Mouse (Mus musculus) stomach, embryonic 15.5 days (tissue): ENCODE results near the gene Nf2. TPM values are rescaled to one million over a fixed set of nuclear protein-coding genes. Genes with fewer than 3 reads are reported as not detected.

Experiments
- ATAC-seq: fragments of 200-750 bp; cut with Nextera tagmentation; 2 replicates; pipeline ENCODE4 v1.8.0; 2017; ENCODE audit warnings: low read depth, moderate number of reproducible peaks, moderate TSS enrichment; ENCODE audit not compliant: insufficient read depth, low FRiP score
- H3K27ac ChIP-seq: fragments of 300-500 bp; sonication (generic); 2 replicates; pipeline ENCODE4 v1.5.1; 2015; ENCODE audit warnings: mild to moderate bottlenecking, inconsistent platforms
- H3K27me3 ChIP-seq: fragments of 300-500 bp; sonication (generic); replicated peaks from 2 replicates; pipeline ENCODE4 v1.6.1; 2015; ENCODE audit warnings: inconsistent platforms
- H3K36me3 ChIP-seq: fragments of 300-500 bp; sonication (generic); 2 replicates; pipeline ENCODE4 v1.6.1; 2015; ENCODE audit warnings: inconsistent platforms
- H3K4me1 ChIP-seq: fragments of 300-500 bp; sonication (generic); 2 replicates; pipeline ENCODE4 v1.6.1; 2015; ENCODE audit warnings: inconsistent platforms
- H3K4me2 ChIP-seq: fragments of 300-500 bp; sonication (generic); 2 replicates; pipeline ENCODE4 v1.6.1; 2015; ENCODE audit warnings: mild to moderate bottlenecking, inconsistent platforms
- H3K4me3 ChIP-seq: fragments of 300-500 bp; sonication (generic); replicated peaks from 2 replicates; pipeline ENCODE4 v1.5.1; 2015; ENCODE audit warnings: inconsistent platforms
- H3K9ac ChIP-seq: fragments of 300-500 bp; sonication (generic); 2 replicates; pipeline ENCODE4 v1.6.1; 2015; ENCODE audit warnings: inconsistent platforms
- H3K9me3 ChIP-seq: fragments of 300-500 bp; sonication (generic); 2 replicates; pipeline ENCODE4 v1.6.1; 2016; ENCODE audit warnings: inconsistent platforms
- WGBS: fragments of 180-500 bp; shearing (Covaris S2); methylation state at CpG from one replicate; pipeline ENCODE4 v1.1.7; 2015; 5-methylcytosine and 5-hydroxymethylcytosine counted together
- microRNA-seq: library from miRNA; unstranded; fragments of <30 nt; microRNA quantifications from one replicate; pipeline ENCODE4, GENCODE M21; 2016
- polyA plus RNA-seq: library from polyadenylated mRNA; unstranded; fragments of >200 nt; fragmentation: Nextera tagmentation; extraction: Ambion mirVana; gene quantifications from 2 replicates; pipeline ENCODE4 v1.2.1, GENCODE M21; 2015

The Nf2 gene
- polyA plus RNA-seq, 1 experiment from 2014 or later, result 38.6 TPM

DNA sequence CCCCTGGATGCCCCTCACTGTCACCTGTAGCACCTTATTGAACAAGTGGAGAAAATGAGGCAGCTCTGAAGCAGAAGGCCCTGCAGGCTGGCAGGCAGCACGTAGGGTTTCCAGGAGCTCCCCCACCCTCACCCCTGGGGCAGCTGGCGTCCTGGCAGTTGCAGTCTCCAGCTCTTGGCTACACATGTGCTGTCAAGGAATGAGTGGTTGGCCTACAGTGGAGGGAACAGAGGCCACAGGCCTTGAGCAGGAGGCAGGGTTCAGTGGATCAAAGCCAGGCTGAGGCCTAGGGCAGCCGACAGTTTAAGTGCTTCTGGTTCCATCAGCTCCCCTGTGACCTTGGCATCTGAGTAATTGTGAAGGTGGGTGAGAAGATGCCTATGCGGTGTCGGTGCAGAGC lies 118.4 kb downstream of the Nf2 start:
- Histone ChIP-seq H3K9me3 (no peaks in the 10 kb centered on the region), H3K27ac (no peak overlapping the region), H3K4me2 (no peak overlapping the region), H3K36me3 (0 out of 2 replicates have a peak, but pooled peaks cover 2% of the 10 kb centered on the region), H3K4me3 (no peak overlapping the region), H3K9ac (no peak overlapping the region), H3K27me3 (no peaks in the 10 kb centered on the region), H3K4me1 (peaks cover 15% of the 10 kb centered on the region; the same call in 1 of the 2 replicates)
- 75% methylated on average over 5 of the region's 5 CpGs for WGBS
- ATAC-seq, result no peak

DNA sequence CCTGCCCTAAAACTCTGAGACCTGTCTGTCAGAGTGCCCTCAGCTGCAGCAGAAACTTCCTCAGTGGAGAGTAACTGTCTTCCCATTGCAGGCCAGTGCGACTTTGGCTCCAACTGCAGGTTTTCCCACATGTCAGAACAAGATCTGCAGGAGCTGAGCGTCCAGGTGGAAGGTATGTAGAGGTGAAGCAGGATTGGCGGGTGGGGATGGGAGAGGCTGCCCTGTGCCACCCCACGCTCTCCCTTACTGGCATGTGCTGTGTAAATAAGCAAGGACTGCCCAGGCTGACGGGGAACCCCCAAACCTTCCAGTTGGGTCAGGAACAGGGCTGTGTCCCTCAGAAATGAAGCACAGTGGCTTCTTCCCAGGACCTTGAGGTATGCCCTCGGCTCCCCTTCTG lies 119.2 kb downstream of the Nf2 start:
- Histone ChIP-seq H3K4me1 (peaks cover 13% of the 10 kb centered on the region; the same call in 1 of the 2 replicates), H3K9me3 (no peaks in the 10 kb centered on the region), H3K4me3 (no peak overlapping the region), H3K27me3 (no peaks in the 10 kb centered on the region), H3K9ac (no peak overlapping the region), H3K27ac (peak overlapping the region; percentile 78), H3K4me2 (no peak overlapping the region), H3K36me3 (0 out of 2 replicates have a peak, but pooled peaks cover 2% of the 10 kb centered on the region)
- peak; percentile 75; the same call in 1 of the 2 replicates for ATAC-seq
- 58% methylated on average over 6 of the region's 6 CpGs for WGBS

DNA sequence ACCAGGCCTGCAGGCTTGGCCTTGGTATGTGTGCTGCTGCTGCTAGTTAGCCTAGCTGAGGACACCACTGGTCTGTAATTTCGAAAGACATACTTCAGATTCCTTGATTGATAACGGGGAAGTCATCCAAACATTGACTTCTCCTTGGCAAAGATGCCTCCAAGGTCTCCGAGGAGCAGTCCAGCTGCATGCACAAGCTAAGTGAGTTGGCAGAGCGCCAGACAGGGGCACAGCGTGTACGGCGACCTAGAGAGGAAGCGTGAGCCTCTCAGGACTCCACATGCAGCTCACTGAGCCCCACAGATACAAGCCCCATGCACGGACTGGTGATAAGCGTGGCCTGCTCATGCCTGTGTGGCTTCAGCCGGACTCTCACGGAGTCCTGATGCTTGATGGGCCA lies 119.7 kb downstream of the Nf2 start:
- H3K36me3 ChIP-seq, result 0 out of 2 replicates have a peak, but pooled peaks cover 2% of the 10 kb centered on the region
- H3K27me3 ChIP-seq, result no peaks in the 10 kb centered on the region
- peaks cover 13% of the 10 kb centered on the region; the same call in 1 of the 2 replicates for H3K4me1 ChIP-seq
- peak overlapping the region; percentile 78 for H3K27ac ChIP-seq
- no peak overlapping the region for H3K9ac ChIP-seq
- H3K4me2 ChIP-seq, result no peak overlapping the region
- no peak overlapping the region for H3K4me3 ChIP-seq
- no peaks in the 10 kb centered on the region for H3K9me3 ChIP-seq
- WGBS, result 33% methylated on average over 12 of the region's 12 CpGs
- ATAC-seq, result no peak; the same call in 1 of the 2 replicates

DNA sequence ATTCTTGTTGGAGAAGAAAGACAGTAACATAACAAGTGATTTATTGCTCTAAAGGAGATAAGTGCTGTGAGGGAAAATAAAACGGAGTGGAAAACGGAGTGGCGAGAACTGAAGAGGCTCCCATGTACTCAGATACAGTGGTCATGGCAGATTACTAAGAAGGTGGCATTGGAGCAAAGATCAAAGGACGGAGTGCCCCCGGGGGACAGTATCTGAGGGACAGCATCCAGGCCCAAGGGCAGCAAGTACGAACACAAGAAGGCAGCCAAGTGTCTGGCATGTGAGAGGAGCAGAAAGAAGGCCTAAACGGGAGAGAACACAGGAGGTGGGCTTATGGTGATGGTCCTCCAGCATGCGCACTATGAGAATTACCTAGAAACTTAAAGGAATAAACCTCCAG lies 127.6 kb downstream of the Nf2 start:
- Histone ChIP-seq H3K4me2 (no peak overlapping the region), H3K4me3 (no peak overlapping the region), H3K9me3 (no peaks in the 10 kb centered on the region), H3K36me3 (peaks cover 6% of the 10 kb centered on the region; the same call in 1 of the 2 replicates), H3K27ac (no peak overlapping the region), H3K27me3 (no peaks in the 10 kb centered on the region), H3K9ac (no peak overlapping the region), H3K4me1 (peaks cover 5% of the 10 kb centered on the region)
- WGBS, result 75% methylated on average over 8 of the region's 8 CpGs
- ATAC-seq, result no peak

DNA sequence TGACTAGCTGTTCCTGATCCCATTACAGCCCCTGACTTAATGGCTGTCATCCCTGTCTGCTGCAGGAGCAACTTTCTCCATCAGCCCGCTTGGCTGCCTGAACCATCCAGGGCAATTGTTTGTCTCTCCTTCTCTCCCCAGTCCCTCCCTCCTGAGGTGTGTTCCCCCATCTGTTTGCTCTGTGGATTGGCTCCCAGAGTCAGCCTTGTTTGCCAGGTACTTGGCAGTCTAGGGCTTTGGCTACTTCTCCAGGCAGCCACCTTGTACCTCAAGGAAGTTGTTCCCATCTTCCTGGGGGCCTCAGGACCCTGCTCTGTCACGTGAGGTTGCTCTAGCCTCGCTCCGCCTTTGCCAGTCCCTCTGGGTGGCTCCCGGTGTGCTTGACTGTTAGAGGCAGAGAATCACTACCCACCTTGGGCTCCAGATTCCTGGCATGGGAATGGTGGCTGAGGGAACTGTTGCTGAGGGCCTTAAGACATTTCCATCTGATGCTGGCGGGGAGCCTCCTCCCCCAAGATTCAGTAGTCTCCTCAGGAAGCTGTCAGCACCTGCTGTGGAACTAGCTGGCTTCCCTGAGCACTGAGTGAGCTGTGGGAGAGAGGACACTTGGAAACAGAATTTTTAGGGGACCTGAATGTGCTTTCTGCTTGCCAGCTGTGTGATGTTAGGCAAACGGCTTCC lies 128.3 kb downstream of the Nf2 start:
- Histone ChIP-seq H3K4me3 (no peak overlapping the region), H3K9me3 (no peaks in the 10 kb centered on the region), H3K4me1 (peaks cover 5% of the 10 kb centered on the region), H3K36me3 (peaks cover 6% of the 10 kb centered on the region; the same call in 1 of the 2 replicates), H3K27me3 (no peaks in the 10 kb centered on the region), H3K27ac (no peak overlapping the region), H3K9ac (no peak overlapping the region), H3K4me2 (no peak overlapping the region)
- ATAC-seq, result peak; percentile 57; the same call in 1 of the 2 replicates
- WGBS, result 48% methylated on average over 7 of the region's 7 CpGs

DNA sequence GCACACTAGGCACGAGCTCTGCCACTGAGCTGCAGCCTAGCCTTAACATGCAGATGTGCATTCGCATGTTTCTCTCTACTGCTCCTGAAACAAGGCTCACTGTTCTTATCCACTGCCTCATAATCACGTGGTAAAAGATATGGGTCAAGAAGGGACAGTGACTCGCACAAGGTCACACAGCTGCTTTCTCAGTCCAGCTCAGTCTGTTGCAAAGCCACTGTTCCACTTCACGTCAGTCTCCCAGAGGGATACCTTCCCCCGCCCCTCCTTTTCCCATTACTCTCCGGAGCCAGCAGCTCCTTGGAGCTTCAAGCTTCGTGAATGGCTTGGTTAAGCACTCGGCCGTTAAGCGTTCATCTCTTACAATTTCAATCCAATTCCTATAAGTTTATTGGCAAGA lies 128.9 kb downstream of the Nf2 start:
- Histone ChIP-seq H3K9me3 (no peaks in the 10 kb centered on the region), H3K4me3 (no peak overlapping the region), H3K4me1 (peaks cover 5% of the 10 kb centered on the region), H3K9ac (no peak overlapping the region), H3K27ac (no peak overlapping the region), H3K27me3 (no peaks in the 10 kb centered on the region), H3K4me2 (no peak overlapping the region), H3K36me3 (peaks cover 6% of the 10 kb centered on the region; the same call in 1 of the 2 replicates)
- ATAC-seq, result no peak
- 68% methylated on average over 11 of the region's 11 CpGs for WGBS

DNA sequence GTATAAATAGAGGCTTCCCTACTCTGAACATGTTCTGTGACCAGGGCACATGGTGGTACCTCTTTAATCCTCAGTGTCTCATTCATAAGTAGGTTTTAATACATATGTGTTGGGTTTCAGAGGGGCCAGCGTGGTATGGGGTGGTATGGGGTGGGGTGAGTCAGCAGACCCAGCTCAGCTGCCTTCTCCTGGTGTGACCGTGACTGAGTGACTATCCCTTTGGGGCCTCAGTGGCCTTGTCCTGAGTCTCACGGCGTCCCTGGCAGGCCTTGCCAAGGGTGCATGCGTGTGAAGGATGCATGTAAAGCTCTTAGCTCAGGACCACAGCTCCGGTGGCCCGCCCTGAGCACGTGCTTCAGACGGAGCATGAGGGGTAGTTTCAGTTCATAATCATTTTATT lies 129.4 kb downstream of the Nf2 start:
- H3K9me3 ChIP-seq, result no peaks in the 10 kb centered on the region
- H3K27ac ChIP-seq, result no peak overlapping the region
- ATAC-seq, result no peak
- H3K4me1 ChIP-seq, result peaks cover 5% of the 10 kb centered on the region
- H3K4me2 ChIP-seq, result no peak overlapping the region
- no peak overlapping the region for H3K4me3 ChIP-seq
- no peaks in the 10 kb centered on the region for H3K27me3 ChIP-seq
- 89% methylated on average over 9 of the region's 9 CpGs for WGBS
- no peak overlapping the region for H3K9ac ChIP-seq
- H3K36me3 ChIP-seq, result peaks cover 6% of the 10 kb centered on the region; the same call in 1 of the 2 replicates

DNA sequence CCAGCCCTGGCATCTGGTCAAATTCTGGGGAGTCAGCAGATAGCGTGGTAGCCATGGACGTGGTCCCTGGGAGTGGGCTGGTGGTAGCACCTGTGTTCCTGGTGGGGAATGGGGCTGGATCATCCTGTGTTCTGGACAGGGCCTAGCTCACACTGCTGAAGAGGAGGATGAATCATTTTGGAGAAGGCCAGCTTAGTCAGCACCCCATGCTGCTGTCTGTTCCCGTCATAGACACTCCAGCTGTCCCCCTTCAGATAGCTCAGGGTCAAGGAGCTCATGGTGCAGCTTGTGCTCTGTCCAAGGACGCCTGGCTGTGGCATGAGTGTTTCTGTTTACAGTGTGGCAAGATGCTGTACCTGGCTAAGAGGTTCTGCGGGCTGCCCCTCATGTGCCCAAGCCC lies 130.8 kb downstream of the Nf2 start:
- no peak overlapping the region for H3K9ac ChIP-seq
- peaks cover 5% of the 10 kb centered on the region for H3K4me1 ChIP-seq
- no peaks in the 10 kb centered on the region for H3K9me3 ChIP-seq
- no peak for ATAC-seq
- H3K4me2 ChIP-seq, result no peak overlapping the region
- no peak overlapping the region for H3K27ac ChIP-seq
- no peaks in the 10 kb centered on the region for H3K27me3 ChIP-seq
- H3K36me3 ChIP-seq, result peaks cover 7% of the 10 kb centered on the region; the same call in 1 of the 2 replicates
- H3K4me3 ChIP-seq, result no peak overlapping the region
- 76% methylated on average over 5 of the region's 5 CpGs for WGBS

DNA sequence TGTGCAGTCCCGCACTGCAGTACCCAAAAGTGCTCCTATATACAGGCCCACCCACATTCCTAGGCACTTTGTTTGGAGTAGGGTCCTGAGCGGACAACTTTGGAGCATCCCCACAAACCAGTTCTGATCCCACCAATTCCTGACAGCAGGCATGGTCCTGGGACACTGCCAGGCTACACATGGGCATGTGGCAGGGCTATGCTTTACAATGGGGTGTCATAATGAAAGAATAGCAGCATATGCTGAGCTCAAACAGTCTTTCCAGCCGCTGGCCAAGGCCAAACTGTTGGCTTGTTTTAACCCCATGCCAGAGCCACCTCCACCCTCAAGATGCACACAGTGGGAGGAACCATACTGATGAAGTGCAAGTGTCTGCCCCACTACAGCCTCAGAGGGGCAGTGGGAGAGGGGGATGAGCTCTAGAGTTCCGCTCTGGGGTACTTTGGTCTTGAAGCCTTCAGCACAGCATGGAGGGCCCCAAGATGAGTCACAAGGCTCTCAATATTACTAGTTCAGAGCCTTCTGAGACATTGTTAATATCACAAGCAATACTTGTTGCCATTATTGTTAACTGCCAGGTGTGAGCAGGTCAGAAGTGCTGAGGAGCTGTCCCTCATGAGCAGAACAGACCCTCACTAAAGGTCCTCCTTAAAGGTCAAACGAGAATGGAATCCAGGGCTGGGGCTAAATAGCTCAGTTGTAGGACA lies 132.7 kb downstream of the Nf2 start:
- no peaks in the 10 kb centered on the region for H3K27me3 ChIP-seq
- H3K4me1 ChIP-seq, result peaks cover 5% of the 10 kb centered on the region
- H3K36me3 ChIP-seq, result 0 out of 2 replicates have a peak, but pooled peaks cover 2% of the 10 kb centered on the region
- no peak for ATAC-seq
- WGBS, result 84% methylated on average over 5 of the region's 5 CpGs
- no peak overlapping the region for H3K27ac ChIP-seq
- no peak overlapping the region for H3K9ac ChIP-seq
- H3K4me3 ChIP-seq, result no peak overlapping the region
- no peak overlapping the region for H3K4me2 ChIP-seq
- H3K9me3 ChIP-seq, result no peaks in the 10 kb centered on the region

Small RNAs within 50 kb of the gene (microRNA-seq; reads per million reads assigned to microRNA genes)
- not detected for gene Mir6918

Other genes starting within 250 kb of the Nf2 start
- gene Gm11032, start 229.5 kb downstream of the Nf2 start, polyA plus RNA-seq, result not detected in 2 replicates
- gene Ascc2, start 211.8 kb downstream of the Nf2 start, polyA plus RNA-seq, result 31.5 and 36.5 TPM in 2 replicates
- 920 and 1,051 TPM in 2 replicates for gene Uqcr10, start 145.2 kb downstream of the Nf2 start, polyA plus RNA-seq
- gene Zmat5, start 144.9 kb downstream of the Nf2 start, polyA plus RNA-seq, result 62.8 and 68.1 TPM in 2 replicates
- gene Cabp7, start 102.8 kb downstream of the Nf2 start, polyA plus RNA-seq, result 0.17 and 0.32 TPM in 2 replicates
- 64.1 and 68.6 TPM in 2 replicates for gene Nipsnap1, start 24.4 kb upstream of the Nf2 start, polyA plus RNA-seq
- gene Thoc5, start 45.8 kb upstream of the Nf2 start, polyA plus RNA-seq, result 30.4 and 31.9 TPM in 2 replicates
- gene Nefh, start 98.5 kb upstream of the Nf2 start, polyA plus RNA-seq, result 0.50 and 0.75 TPM in 2 replicates
- 57.5 and 60.2 TPM in 2 replicates for gene Ap1b1, start 137.3 kb upstream of the Nf2 start, polyA plus RNA-seq
- gene Rasl10a, start 208.6 kb upstream of the Nf2 start, polyA plus RNA-seq, result 0.71 and 1.3 TPM in 2 replicates
- 26.3 and 28.9 TPM in 2 replicates for gene Gas2l1, start 215.8 kb upstream of the Nf2 start, polyA plus RNA-seq
- 27.0 and 28.4 TPM in 2 replicates for gene Rhbdd3, start 249.4 kb upstream of the Nf2 start, polyA plus RNA-seq
- gene Ewsr1, start 249.7 kb upstream of the Nf2 start, polyA plus RNA-seq, result 605 and 630 TPM in 2 replicates